8 mouse cellular contexts compared by ENCODE assay signal in the genomic region with DNA sequence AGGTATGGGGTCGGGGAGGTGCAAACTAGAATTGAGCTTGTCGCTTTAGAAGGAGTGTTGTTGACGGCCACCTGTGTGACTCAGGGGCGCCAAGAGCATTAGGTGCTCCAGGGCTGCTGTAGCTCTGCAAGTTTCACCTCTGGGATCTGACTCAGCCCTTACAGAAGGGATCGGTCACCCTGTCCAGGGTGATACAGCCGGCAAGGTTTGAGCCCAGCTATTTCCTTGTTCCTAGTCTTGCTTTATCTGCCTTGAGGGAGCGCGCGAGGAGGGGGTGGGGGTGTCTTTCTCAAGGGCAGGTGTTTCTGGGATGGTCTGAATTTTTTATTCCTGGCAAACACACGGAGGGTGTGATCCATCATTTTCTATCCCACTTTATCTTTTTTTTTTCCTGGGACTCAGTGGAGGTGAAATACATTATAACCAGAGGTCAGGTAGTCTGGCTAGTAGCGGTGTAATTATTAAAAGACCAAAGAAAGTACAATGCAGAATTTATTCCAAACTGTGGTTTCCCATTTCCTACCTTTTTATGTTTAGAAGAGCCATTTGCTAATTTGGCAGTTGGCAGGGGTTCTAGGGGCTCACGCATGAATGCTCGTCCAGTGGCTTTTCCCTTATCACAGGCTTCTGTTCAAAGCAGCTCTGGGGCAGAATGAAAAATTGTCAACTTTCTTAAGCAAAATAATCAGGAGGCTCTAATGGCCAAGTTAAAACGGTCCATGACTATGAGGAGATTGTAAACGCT. TPM values are rescaled to one million over a fixed set of nuclear protein-coding genes. Genes with fewer than 3 reads are reported as not detected.
DNase-seq lines count a peak whose midpoint lies in the region; ATAC-seq lines count a peak whose summit lies in the region.

No protein-coding gene starts in this region.

- H3K9me3 ChIP-seq in midbrain, embryonic 15.5 days, result no peaks in the 10 kb centered on the region

- H3K9ac ChIP-seq in midbrain, embryonic 15.5 days, result peak overlapping the region; percentile 51; the same call in 1 of the 2 replicates

- WGBS in midbrain, embryonic 15.5 days, result 8% methylated on average over 15 of the region's 15 CpGs

- peaks cover 15% of the 10 kb centered on the region for H3K4me1 ChIP-seq in midbrain, embryonic 15.5 days

- no peak overlapping the region for H3K27ac ChIP-seq in midbrain, embryonic 15.5 days

- H3K36me3 ChIP-seq in midbrain, embryonic 15.5 days (replicated peaks), result no peaks in the 10 kb centered on the region

- H3K4me2 ChIP-seq in midbrain, embryonic 15.5 days, result peak overlapping the region; percentile 99

- peak overlapping the region; percentile 68 for H3K4me3 ChIP-seq in midbrain, embryonic 15.5 days

- peaks cover 20% of the 10 kb centered on the region for H3K27me3 ChIP-seq in midbrain, embryonic 15.5 days (replicated peaks)

- DNase-seq in adrenal gland, postnatal 14 days, result peak; percentile 18
- DNase-seq in adrenal gland, postnatal 25 days, result no peak
- DNase-seq in urinary bladder, postnatal 25 days (ENCODE audit: low spot score), result peak; percentile 34
- no peak for DNase-seq in urinary bladder, postnatal 4 days (ENCODE audit: low spot score in 2 of 2)
- peak; percentile 58 for DNase-seq in kidney, postnatal 14 days
- DNase-seq in Muller cell, postnatal 12 days (ENCODE audit: inconsistent ontology term), result no peak
- no peak for DNase-seq in right cerebral cortex, adult 2 months (ENCODE audit: low spot score in 2 of 2)

- peak; percentile 51; the same call in 1 of the 2 replicates for ATAC-seq in midbrain, embryonic 15.5 days (replicated peaks)

RNA-seq across cellular contexts. Expression of a gene that starts 0.9 kb away (rescaled TPM):
- 9.6 and 14.3 TPM in 2 replicates for total RNA-seq in adrenal gland, postnatal 14 days (2021)
- 5.3 and 7.4 TPM in 2 replicates for total RNA-seq in adrenal gland, postnatal 25 days (2021)
- polyA plus RNA-seq in midbrain, embryonic 15.5 days (2015; fragmentation: Nextera tagmentation; extraction: Ambion mirVana), result 0.93 and 0.99 TPM in 2 replicates

Comparison
In these comparisons a context has a peak if more than half of its experiments do, and no peak if none do; other contexts are left out.
1. DNase-seq: peak in adrenal gland, postnatal 14 days (single experiment), urinary bladder, postnatal 25 days (single experiment) and kidney, postnatal 14 days (single experiment); none in adrenal gland, postnatal 25 days (single experiment), urinary bladder, postnatal 4 days (0 of 2), Muller cell, postnatal 12 days (single experiment) and right cerebral cortex, adult 2 months (0 of 2).